Mouse (Mus musculus): ENCODE data around the gene Rnf13. TPM values are rescaled to one million over a fixed set of nuclear protein-coding genes. Genes with fewer than 3 reads are reported as not detected.
A peak's percentile ranks its signal among the peaks of the same experiment; 100 is the strongest.

Rnf13 gene
- 128 and 151 TPM in 2 replicates for polyA plus RNA-seq (2012; rRNA removed)

DNA sequence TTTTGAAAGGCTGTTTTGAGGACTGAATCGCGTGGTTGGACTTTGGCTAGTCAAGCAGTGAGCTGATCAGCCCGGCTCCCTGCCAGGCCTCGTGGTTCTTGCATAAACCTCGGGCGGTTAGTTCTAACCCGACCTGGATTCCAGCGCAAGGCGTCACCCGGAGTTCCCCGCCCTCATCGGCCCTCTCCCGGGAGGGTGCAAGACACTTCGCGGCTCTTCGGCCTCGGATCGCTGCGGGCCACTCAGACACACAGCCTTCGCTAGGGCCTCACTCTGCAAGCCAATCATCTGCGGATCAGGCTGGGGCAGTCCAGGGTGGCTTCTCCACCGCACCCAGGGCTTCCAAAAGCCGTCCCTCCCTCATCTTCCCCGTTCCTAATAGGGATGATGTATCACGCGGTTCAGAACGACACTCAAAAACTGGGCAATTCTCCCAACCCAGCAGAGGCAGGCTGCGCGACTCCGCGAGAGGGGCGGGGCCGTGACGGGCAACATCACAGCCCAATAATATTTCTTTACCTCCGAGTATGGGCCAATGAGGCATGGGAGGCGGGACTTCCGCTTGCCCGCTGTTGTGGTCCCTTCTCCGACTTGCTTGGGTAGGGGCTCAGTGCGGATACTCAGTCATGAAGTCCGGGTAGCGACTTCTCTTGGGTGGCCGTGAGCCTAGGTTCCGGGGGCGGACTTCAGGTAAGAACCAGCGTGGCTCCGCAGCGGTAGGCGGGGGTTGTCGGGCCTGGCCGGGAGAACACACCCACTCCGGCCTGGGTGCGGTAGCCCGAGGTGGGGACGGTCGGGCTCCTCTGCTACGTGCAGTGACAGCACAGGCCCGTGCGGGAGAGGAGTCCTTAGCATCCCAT is at the start of gene Rnf13:
Rnf13 (plus strand) TSS at position 552 of the 860 bp plus-strand sequence.
- Histone ChIP-seq H3K4me1 (ENCODE audit: control insufficient read depth, insufficient read depth, low read length) (peaks cover 3% of the 10 kb centered on the region; the same call in 1 of the 2 replicates), H3K36me3 (ENCODE audit: control insufficient read depth, insufficient read depth, low read length) (no peaks in the 10 kb centered on the region), H3K27me3 (replicated peaks; ENCODE audit: control insufficient read depth, insufficient read depth, low read length) (no peaks in the 10 kb centered on the region), H3K4me3 (ENCODE audit: insufficient read depth, low read depth, low read length) (peak within 1 kb of the TSS; percentile 72), H3K27ac (ENCODE audit: insufficient read depth, low read depth, low read length) (peak within 1 kb of the TSS; percentile 97)
- peak; percentile 13 for TF ChIP-seq POLR2A (IDR thresholded peaks at IDR 0.05; ENCODE audit: low read depth, low read length)
- no peak for TF ChIP-seq CTCF (conservative IDR thresholded peaks at IDR 0.05; ENCODE audit: insufficient read depth, insufficient read length, low read depth, low read length)
- peak; percentile 99 for DNase-seq
- WGBS, result under 1% methylated on average over 59 of the region's 59 CpGs

DNA sequence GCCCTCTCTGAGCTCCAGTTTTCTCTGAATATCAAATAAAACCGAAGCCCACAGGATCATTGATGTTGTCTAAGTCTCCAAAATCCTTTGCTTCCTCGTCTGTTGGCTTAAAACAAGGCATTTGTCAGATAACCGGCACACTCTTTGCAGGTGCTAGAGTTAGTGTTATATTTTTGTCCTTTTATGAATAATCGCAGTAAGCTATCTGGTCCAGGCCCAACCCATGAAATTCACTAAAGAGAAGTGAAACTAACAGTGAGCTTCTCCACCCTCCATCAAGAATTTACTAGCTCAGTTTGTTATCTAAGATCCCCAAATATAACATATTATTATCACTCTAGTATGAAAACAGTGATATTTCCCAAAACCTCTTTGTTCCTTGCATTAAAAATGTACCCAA is 44.1 kb upstream of the Rnf13 start:
- Histone ChIP-seq H3K4me1 (ENCODE audit: control insufficient read depth, insufficient read depth, low read length) (no peaks in the 10 kb centered on the region; the same call in 1 of the 2 replicates), H3K27me3 (replicated peaks; ENCODE audit: control insufficient read depth, insufficient read depth, low read length) (no peaks in the 10 kb centered on the region), H3K36me3 (ENCODE audit: control insufficient read depth, insufficient read depth, low read length) (no peaks in the 10 kb centered on the region), H3K27ac (ENCODE audit: insufficient read depth, low read depth, low read length) (no peak overlapping the region), H3K4me3 (ENCODE audit: insufficient read depth, low read depth, low read length) (no peak overlapping the region)
- no peak for TF ChIP-seq POLR2A (IDR thresholded peaks at IDR 0.05; ENCODE audit: low read depth, low read length)
- no peak for TF ChIP-seq CTCF (conservative IDR thresholded peaks at IDR 0.05; ENCODE audit: insufficient read depth, insufficient read length, low read depth, low read length)
- no peak for DNase-seq
- 88% methylated on average over 4 of the region's 4 CpGs for whole genome bisulfite sequencing

DNA sequence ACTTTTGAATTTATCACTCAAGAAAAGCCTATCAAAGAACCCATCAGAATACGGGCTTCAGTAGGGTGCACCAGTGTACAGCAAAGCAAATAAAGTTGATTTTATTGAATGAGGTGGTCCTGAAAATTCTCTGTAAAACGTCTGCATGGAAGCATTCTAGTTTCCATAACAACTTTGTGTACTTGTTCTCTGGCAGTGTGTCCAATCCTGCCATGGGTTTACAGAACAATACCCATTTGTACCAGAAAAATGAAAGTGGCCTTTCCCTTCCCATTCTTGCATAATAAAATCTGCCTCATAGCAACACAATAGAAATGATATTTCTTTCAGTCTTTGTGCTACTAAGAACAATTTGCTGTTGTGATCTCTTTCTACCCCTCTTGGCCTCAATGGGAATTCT is 43.1 kb upstream of the Rnf13 start, which contains the start of gene Ankub1:
Ankub1 (minus strand) TSS at position 81 of the 400 bp plus-strand sequence.
- H3K4me3 ChIP-seq (ENCODE audit: insufficient read depth, low read depth, low read length), result no peak within 1 kb of the TSS
- TF ChIP-seq CTCF (conservative IDR thresholded peaks at IDR 0.05; ENCODE audit: insufficient read depth, insufficient read length, low read depth, low read length) (no peak), POLR2A (IDR thresholded peaks at IDR 0.05; ENCODE audit: low read depth, low read length) (no peak)
- H3K27ac ChIP-seq (ENCODE audit: insufficient read depth, low read depth, low read length), result no peak within 1 kb of the TSS
- H3K4me1 ChIP-seq (ENCODE audit: control insufficient read depth, insufficient read depth, low read length), result peaks cover 3% of the 10 kb centered on the region; the same call in 1 of the 2 replicates
- no peaks in the 10 kb centered on the region for H3K36me3 ChIP-seq (ENCODE audit: control insufficient read depth, insufficient read depth, low read length)
- H3K27me3 ChIP-seq (replicated peaks; ENCODE audit: control insufficient read depth, insufficient read depth, low read length), result no peaks in the 10 kb centered on the region
- 69% methylated on average over 2 of the region's 2 CpGs for WGBS
- DNase-seq, result no peak

DNA sequence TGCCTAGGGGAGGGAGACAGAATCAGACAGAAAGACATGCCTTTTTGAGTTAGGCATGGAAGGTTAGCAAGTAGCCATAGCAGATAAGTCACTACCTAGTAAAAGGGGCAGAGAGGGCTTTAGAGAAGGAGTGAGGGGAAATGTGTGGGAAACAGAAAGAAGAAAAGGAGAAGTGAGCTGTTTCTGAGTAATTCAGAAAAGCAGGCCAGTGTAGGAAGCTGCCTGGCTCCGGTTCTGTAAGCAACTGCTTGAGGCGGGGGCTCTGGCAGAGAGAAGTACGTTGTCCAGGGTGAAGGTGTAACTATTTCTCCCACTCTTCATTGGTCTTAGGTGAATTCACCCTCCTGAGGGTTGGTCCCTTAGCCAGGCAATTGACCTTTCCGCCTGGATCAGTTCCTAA is 39.6 kb upstream of the Rnf13 start:
- WGBS, result 55% methylated on average over 4 of the region's 4 CpGs
- no peak for TF ChIP-seq CTCF (conservative IDR thresholded peaks at IDR 0.05; ENCODE audit: insufficient read depth, insufficient read length, low read depth, low read length)
- TF ChIP-seq POLR2A (IDR thresholded peaks at IDR 0.05; ENCODE audit: low read depth, low read length), result no peak
- no peak for DNase-seq
- H3K27ac ChIP-seq (ENCODE audit: insufficient read depth, low read depth, low read length), result peak overlapping the region; percentile 77
- no peaks in the 10 kb centered on the region for H3K27me3 ChIP-seq (replicated peaks; ENCODE audit: control insufficient read depth, insufficient read depth, low read length)
- H3K4me3 ChIP-seq (ENCODE audit: insufficient read depth, low read depth, low read length), result no peak overlapping the region
- peaks cover 3% of the 10 kb centered on the region; the same call in 1 of the 2 replicates for H3K4me1 ChIP-seq (ENCODE audit: control insufficient read depth, insufficient read depth, low read length)
- no peaks in the 10 kb centered on the region for H3K36me3 ChIP-seq (ENCODE audit: control insufficient read depth, insufficient read depth, low read length)

DNA sequence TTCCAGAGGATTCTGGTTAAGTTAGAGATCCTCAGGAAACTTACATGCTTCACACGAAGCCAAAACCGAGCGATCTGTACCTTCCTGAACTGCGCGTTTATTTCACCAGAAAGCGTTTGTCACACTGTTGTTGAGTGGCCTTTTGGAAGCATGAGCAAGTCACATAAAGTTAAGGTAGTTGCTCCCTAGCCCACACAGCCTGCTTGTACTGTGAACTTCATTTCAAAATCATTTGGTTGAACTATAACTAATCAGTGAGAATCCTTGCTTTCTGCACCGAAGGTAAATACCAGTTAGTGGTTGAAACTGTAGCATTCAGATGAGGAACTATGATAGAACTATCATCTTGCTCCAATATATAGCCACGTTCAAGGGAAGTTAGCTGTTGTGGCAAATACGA is 39.1 kb upstream of the Rnf13 start:
- H3K27me3 ChIP-seq (replicated peaks; ENCODE audit: control insufficient read depth, insufficient read depth, low read length), result no peaks in the 10 kb centered on the region
- TF ChIP-seq POLR2A (IDR thresholded peaks at IDR 0.05; ENCODE audit: low read depth, low read length) (no peak), CTCF (conservative IDR thresholded peaks at IDR 0.05; ENCODE audit: insufficient read depth, insufficient read length, low read depth, low read length) (no peak)
- DNase-seq, result peak; percentile 60
- H3K36me3 ChIP-seq (ENCODE audit: control insufficient read depth, insufficient read depth, low read length), result no peaks in the 10 kb centered on the region
- H3K4me1 ChIP-seq (ENCODE audit: control insufficient read depth, insufficient read depth, low read length), result peaks cover 3% of the 10 kb centered on the region; the same call in 1 of the 2 replicates
- 65% methylated on average over 9 of the region's 9 CpGs for WGBS
- no peak overlapping the region for H3K4me3 ChIP-seq (ENCODE audit: insufficient read depth, low read depth, low read length)
- peak overlapping the region; percentile 77 for H3K27ac ChIP-seq (ENCODE audit: insufficient read depth, low read depth, low read length)

DNA sequence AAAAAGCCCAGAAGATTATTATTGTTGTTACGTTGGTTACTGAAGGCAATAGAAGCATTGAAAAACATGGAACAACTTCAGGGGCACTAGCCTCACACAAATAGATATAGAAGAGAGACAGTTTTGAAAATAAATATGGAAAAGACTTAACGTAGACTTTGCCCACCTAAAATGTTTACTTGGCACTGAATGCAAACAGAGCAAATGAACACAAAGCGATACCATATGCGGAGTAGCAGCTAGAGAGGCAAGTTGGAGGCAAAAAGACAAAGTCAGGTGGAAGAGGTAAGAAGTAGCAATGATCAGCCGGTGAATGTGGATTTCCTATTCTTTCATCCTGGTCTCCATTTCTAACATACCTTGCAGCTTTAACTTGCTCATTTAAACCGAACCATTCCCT is 21.7 kb upstream of the Rnf13 start:
- Histone ChIP-seq H3K27ac (ENCODE audit: insufficient read depth, low read depth, low read length) (no peak overlapping the region), H3K36me3 (ENCODE audit: control insufficient read depth, insufficient read depth, low read length) (no peaks in the 10 kb centered on the region), H3K4me3 (ENCODE audit: insufficient read depth, low read depth, low read length) (no peak overlapping the region), H3K4me1 (ENCODE audit: control insufficient read depth, insufficient read depth, low read length) (no peaks in the 10 kb centered on the region), H3K27me3 (replicated peaks; ENCODE audit: control insufficient read depth, insufficient read depth, low read length) (no peaks in the 10 kb centered on the region; the same call in 1 of the 2 replicates)
- no peak for TF ChIP-seq POLR2A (IDR thresholded peaks at IDR 0.05; ENCODE audit: low read depth, low read length)
- no peak for TF ChIP-seq CTCF (conservative IDR thresholded peaks at IDR 0.05; ENCODE audit: insufficient read depth, insufficient read length, low read depth, low read length)
- 93% methylated on average over 6 of the region's 6 CpGs for WGBS
- DNase-seq, result no peak

DNA sequence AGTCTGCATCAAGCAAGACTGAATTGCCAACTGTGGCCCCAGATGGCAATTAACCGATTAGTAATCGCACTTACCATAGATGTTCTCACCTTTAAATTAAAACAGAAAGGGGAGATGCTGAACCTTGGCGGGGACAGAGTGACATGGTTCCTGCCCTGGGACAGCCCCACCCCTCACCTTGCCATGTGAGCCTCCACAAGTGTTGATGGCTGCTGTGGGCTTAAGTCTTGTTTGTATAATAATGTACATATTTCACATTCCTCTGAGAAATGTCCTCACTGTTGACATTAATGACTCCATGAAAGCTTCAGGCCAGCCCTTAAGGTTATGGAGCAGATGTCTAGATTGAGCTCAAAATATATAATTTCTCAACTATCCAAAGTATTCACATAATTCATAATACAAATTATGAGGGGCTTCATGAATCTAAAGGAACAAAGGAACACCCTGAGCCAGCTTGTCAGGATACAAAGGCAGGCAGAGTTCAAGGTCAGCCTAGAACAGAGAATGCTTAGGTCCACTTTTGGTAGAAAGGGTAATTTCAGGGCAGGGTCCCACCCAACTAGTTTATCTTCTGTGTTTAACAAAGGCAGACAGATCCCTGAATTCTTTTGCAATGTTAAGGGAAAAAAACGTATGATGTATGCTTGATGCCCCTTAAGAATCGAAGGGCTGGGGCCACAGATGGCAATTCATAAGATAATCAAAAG is 3.5 kb upstream of the Rnf13 start:
- 93% methylated on average over 5 of the region's 5 CpGs for WGBS

More for the DNA sequence above, 3.5 kb upstream of the Rnf13 start:
- DNase-seq, result no peak
- Histone ChIP-seq H3K36me3 (ENCODE audit: control insufficient read depth, insufficient read depth, low read length) (no peaks in the 10 kb centered on the region), H3K27me3 (replicated peaks; ENCODE audit: control insufficient read depth, insufficient read depth, low read length) (no peaks in the 10 kb centered on the region), H3K27ac (ENCODE audit: insufficient read depth, low read depth, low read length) (no peak overlapping the region), H3K4me3 (ENCODE audit: insufficient read depth, low read depth, low read length) (no peak overlapping the region), H3K4me1 (ENCODE audit: control insufficient read depth, insufficient read depth, low read length) (peaks cover 3% of the 10 kb centered on the region; the same call in 1 of the 2 replicates)
- TF ChIP-seq CTCF (conservative IDR thresholded peaks at IDR 0.05; ENCODE audit: insufficient read depth, insufficient read length, low read depth, low read length), result no peak
- TF ChIP-seq POLR2A (IDR thresholded peaks at IDR 0.05; ENCODE audit: low read depth, low read length), result no peak

Data from kidney, adult 2 months (tissue).